Mouse (Mus musculus): ENCODE data around the gene Krt39. TPM values are rescaled to one million over a fixed set of nuclear protein-coding genes. Genes with fewer than 3 reads are reported as not detected.

Krt39 gene
- polyA plus RNA-seq, 2 experiments: not detected

DNA sequence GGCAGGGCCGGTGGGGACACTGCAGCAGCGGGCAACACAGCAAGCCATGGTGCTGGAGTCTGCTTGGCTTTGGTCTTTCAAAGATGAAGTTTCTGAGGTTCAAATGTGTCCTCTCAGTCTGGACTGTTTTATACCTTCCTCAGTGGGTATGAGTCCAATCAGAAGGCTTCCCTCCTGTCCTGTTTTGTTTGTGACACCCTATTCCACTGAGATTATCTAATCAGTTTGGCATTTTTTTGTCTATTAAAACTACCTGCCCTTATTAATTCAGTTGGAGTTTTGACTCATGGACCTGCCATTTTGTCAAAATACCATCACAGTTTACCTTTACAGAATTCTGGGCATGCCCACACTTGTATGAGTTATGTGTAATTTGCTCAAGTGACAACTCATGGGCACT, 35.6 kb upstream of the Krt39 start, which contains the start of gene Krtap3-2:
TSS of gene Krtap3-2 (minus strand) at position 101 of the 400 bp plus-strand sequence.
- Histone ChIP-seq H3K9me3 (ENCODE audit: control insufficient read depth, low read length) (no peaks in the 10 kb centered on the region), H3K4me1 (replicated peaks; ENCODE audit: control insufficient read depth in 2 of 2, insufficient read depth in 2 of 2, low read length in 1 of 2) (no peaks in the 10 kb centered on the region), H3K27me3 (ENCODE audit: control insufficient read depth, insufficient read depth, low read length) (no peaks in the 10 kb centered on the region), H3K9ac (replicated peaks) (no peak within 1 kb of the TSS), H3K27ac (no peak within 1 kb of the TSS), H3K4me2 (ENCODE audit: low read depth) (no peak within 1 kb of the TSS), H3K4me3 (ENCODE audit: insufficient read depth in 1 of 2, low read depth in 2 of 2, low read length in 2 of 2) (no peak within 1 kb of the TSS), H3K36me3 (replicated peaks; ENCODE audit: control insufficient read depth, insufficient read depth, low read depth) (no peaks in the 10 kb centered on the region)
- no peak for TF ChIP-seq EP300 (IDR thresholded peaks at IDR 0.05; ENCODE audit: low read depth)
- no peak for TF ChIP-seq CTCF (IDR thresholded peaks at IDR 0.05; ENCODE audit: low read depth)
- ATAC-seq (ENCODE audit: insufficient read depth) (no peak), DNase-seq (ENCODE audit: low read depth in 3 of 3, low spot score in 3 of 3) (no peak)
- 28% methylated on average over 2 of the region's 2 CpGs for WGBS (ENCODE audit: insufficient replicate concordance)

GRCm38 (mm10) chr11:99556195-99556594, 35.1 kb upstream of the Krt39 start:
- WGBS (ENCODE audit: insufficient replicate concordance): 55% methylated on average over 2 of the region's 2 CpGs
- H3K36me3 ChIP-seq (replicated peaks; ENCODE audit: control insufficient read depth, insufficient read depth, low read depth): no peaks in the 10 kb centered on the region
- DNase-seq (ENCODE audit: low read depth in 3 of 3, low spot score in 3 of 3) (no peak), ATAC-seq (ENCODE audit: insufficient read depth) (no peak)
- no peak overlapping the region for H3K27ac ChIP-seq
- H3K9ac ChIP-seq (replicated peaks): no peak overlapping the region
- H3K27me3 ChIP-seq (ENCODE audit: control insufficient read depth, insufficient read depth, low read length): no peaks in the 10 kb centered on the region
- no peaks in the 10 kb centered on the region for H3K9me3 ChIP-seq (ENCODE audit: control insufficient read depth, low read length)
- TF ChIP-seq CTCF (IDR thresholded peaks at IDR 0.05; ENCODE audit: low read depth) (no peak), EP300 (IDR thresholded peaks at IDR 0.05; ENCODE audit: low read depth) (no peak)
- H3K4me3 ChIP-seq (ENCODE audit: insufficient read depth in 1 of 2, low read depth in 2 of 2, low read length in 2 of 2): no peak overlapping the region
- H3K4me1 ChIP-seq (replicated peaks; ENCODE audit: control insufficient read depth in 2 of 2, insufficient read depth in 2 of 2, low read length in 1 of 2): no peaks in the 10 kb centered on the region
- H3K4me2 ChIP-seq (ENCODE audit: low read depth): no peak overlapping the region

- Histone ChIP-seq H3K4me2 (ENCODE audit: low read depth) (no peak within 1 kb of the TSS), H3K4me3 (ENCODE audit: insufficient read depth in 1 of 2, low read depth in 2 of 2, low read length in 2 of 2) (no peak within 1 kb of the TSS), H3K9ac (replicated peaks) (no peak within 1 kb of the TSS), H3K4me1 (replicated peaks; ENCODE audit: control insufficient read depth in 2 of 2, insufficient read depth in 2 of 2, low read length in 1 of 2) (no peaks in the 10 kb centered on the region), H3K27me3 (ENCODE audit: control insufficient read depth, insufficient read depth, low read length) (no peaks in the 10 kb centered on the region), H3K36me3 (replicated peaks; ENCODE audit: control insufficient read depth, insufficient read depth, low read depth) (no peaks in the 10 kb centered on the region), H3K9me3 (ENCODE audit: control insufficient read depth, low read length) (no peaks in the 10 kb centered on the region), H3K27ac (no peak within 1 kb of the TSS)
- ATAC-seq (ENCODE audit: insufficient read depth): no peak
- TF ChIP-seq CTCF (IDR thresholded peaks at IDR 0.05; ENCODE audit: low read depth) (no peak), EP300 (IDR thresholded peaks at IDR 0.05; ENCODE audit: low read depth) (no peak)
- WGBS (ENCODE audit: insufficient replicate concordance): 60% methylated on average over 4 of the region's 4 CpGs
- no peak for DNase-seq (ENCODE audit: low read depth in 3 of 3, low spot score in 3 of 3)
Measured at GRCm38 (mm10) chr11:99550765-99551164, 29.6 kb upstream of the Krt39 start, which contains the start of gene Krtap3-3. Krtap3-3 (minus strand) TSS chr11:99550865.

GRCm38 (mm10) chr11:99547892-99548291, 26.8 kb upstream of the Krt39 start:
- H3K9ac ChIP-seq (replicated peaks): no peak overlapping the region
- ATAC-seq (ENCODE audit: insufficient read depth) (no peak), DNase-seq (ENCODE audit: low read depth in 3 of 3, low spot score in 3 of 3) (no peak)
- no peaks in the 10 kb centered on the region for H3K4me1 ChIP-seq (replicated peaks; ENCODE audit: control insufficient read depth in 2 of 2, insufficient read depth in 2 of 2, low read length in 1 of 2)
- H3K4me2 ChIP-seq (ENCODE audit: low read depth): no peak overlapping the region
- H3K4me3 ChIP-seq (ENCODE audit: insufficient read depth in 1 of 2, low read depth in 2 of 2, low read length in 2 of 2): no peak overlapping the region
- no peaks in the 10 kb centered on the region for H3K9me3 ChIP-seq (ENCODE audit: control insufficient read depth, low read length)
- no peaks in the 10 kb centered on the region for H3K36me3 ChIP-seq (replicated peaks; ENCODE audit: control insufficient read depth, insufficient read depth, low read depth)
- H3K27ac ChIP-seq: no peak overlapping the region
- H3K27me3 ChIP-seq (ENCODE audit: control insufficient read depth, insufficient read depth, low read length): no peaks in the 10 kb centered on the region
- no peak for TF ChIP-seq EP300 (IDR thresholded peaks at IDR 0.05; ENCODE audit: low read depth)
- TF ChIP-seq CTCF (IDR thresholded peaks at IDR 0.05; ENCODE audit: low read depth): no peak

- Histone ChIP-seq H3K9me3 (ENCODE audit: control insufficient read depth, low read length) (no peaks in the 10 kb centered on the region), H3K27ac (no peak overlapping the region), H3K4me2 (ENCODE audit: low read depth) (no peak overlapping the region), H3K4me1 (replicated peaks; ENCODE audit: control insufficient read depth in 2 of 2, insufficient read depth in 2 of 2, low read length in 1 of 2) (no peaks in the 10 kb centered on the region), H3K9ac (replicated peaks) (no peak overlapping the region), H3K36me3 (replicated peaks; ENCODE audit: control insufficient read depth, insufficient read depth, low read depth) (no peaks in the 10 kb centered on the region), H3K27me3 (ENCODE audit: control insufficient read depth, insufficient read depth, low read length) (no peaks in the 10 kb centered on the region), H3K4me3 (ENCODE audit: insufficient read depth in 1 of 2, low read depth in 2 of 2, low read length in 2 of 2) (no peak overlapping the region)
- 75% methylated on average over 9 of the region's 9 CpGs for WGBS (ENCODE audit: insufficient replicate concordance)
- TF ChIP-seq EP300 (IDR thresholded peaks at IDR 0.05; ENCODE audit: low read depth): no peak
- no peak for TF ChIP-seq CTCF (IDR thresholded peaks at IDR 0.05; ENCODE audit: low read depth)
- no peak for ATAC-seq (ENCODE audit: insufficient read depth)
- DNase-seq (ENCODE audit: low read depth in 3 of 3, low spot score in 3 of 3): no peak
Measured at GRCm38 (mm10) chr11:99539721-99540120, 18.6 kb upstream of the Krt39 start.

Data from liver, embryonic 14.5 days (tissue).